Mouse (Mus musculus) layer of hippocampus, postnatal 36 days (tissue): ENCODE measurements at regions not wholly inside any gene's neighbourhood (a gene's known extent, or its start where the extent isn't known, plus 50 kb on each side); places are given as distances from the start of the nearest gene placed in this dataset.

ENCODE experiments used
- DNase-seq, 2 experiments: peaks; one replicate each; pipeline ENCODE4 v3.0.0; 2022

DNA sequence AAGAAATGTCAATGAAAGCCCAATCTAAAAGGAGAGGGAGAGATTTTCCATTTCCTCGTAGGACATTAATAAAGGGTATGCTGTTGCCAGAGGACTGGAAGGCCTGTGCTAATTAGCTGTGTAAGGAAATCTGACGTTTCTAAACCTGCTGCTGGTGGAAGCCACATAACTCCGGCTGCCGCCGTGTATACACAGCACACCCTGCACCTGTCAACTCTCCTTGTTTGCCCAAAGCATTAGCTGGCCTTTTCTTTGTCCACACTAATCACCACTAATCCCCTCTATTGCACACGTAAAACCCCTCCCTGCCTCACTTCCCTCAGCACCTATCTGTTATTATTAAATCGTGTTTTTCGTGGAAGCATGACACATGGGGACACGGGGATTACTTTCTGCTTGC is 108.7 kb downstream of the Gm10260 start:
- no peak for DNase-seq

DNA sequence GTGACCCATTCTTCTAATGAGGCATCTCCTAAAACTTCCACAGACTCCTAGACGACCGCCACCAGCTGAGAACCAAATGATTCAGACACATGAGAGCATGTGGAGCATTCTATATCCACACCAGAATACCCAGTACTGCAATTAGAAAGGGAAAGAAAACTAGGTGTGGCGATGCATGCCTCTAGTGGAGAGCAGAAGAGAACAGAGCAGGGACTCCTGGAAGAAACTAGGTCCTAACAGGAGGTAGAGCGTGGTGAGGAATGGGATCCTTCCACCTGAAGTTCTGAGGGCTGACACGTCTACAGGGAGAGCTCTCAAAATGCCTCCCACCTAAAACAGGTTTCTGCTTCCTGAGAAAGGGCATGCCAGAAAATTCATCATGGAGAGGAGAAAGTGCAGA is 109.3 kb downstream of the Gm10260 start:
- DNase-seq, result no peak

GRCm38 (mm10) chr13:97650191-97650590 is 110.2 kb downstream of the Gm10260 start:
- DNase-seq, result no peak

DNA sequence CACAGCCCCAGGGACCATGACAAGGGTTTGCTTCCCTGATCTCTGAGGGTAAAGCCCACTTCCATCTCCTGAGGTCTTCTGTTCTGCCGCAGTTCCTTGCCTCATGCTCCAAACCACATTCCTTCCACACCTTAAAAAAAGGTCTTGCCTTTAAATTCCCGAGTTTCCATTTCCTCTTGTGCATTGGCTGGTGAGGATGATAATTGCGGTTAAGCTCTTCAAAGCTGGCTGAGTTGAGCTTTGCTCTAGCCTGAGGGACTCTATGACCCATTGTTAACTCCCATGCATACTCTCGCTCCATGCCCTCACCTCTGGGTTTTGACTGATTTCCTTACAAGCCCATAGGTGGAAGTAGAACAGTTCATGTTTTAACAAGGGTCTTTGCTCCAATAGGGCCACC is 112.9 kb downstream of the Gm10260 start:
- no peak for DNase-seq

DNA sequence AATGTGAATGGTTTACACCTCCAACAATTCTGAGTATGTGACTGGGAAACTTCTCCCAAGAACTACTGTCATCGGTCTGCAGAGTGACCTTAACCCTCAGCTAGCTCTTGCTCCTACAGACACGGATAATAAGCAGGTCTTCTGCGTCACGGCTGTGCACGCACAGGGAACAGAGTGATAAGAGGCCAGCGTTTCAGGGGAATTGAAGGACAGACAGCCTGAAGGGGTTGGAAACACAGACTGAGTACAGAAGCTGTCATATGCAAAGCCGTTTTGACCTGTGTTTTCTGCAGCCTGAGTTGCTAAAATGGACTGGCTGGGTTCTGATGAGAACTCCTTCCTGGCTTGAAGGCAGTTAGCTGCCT is 114.4 kb downstream of the Gm10260 start:
- DNase-seq, result no peak

DNA sequence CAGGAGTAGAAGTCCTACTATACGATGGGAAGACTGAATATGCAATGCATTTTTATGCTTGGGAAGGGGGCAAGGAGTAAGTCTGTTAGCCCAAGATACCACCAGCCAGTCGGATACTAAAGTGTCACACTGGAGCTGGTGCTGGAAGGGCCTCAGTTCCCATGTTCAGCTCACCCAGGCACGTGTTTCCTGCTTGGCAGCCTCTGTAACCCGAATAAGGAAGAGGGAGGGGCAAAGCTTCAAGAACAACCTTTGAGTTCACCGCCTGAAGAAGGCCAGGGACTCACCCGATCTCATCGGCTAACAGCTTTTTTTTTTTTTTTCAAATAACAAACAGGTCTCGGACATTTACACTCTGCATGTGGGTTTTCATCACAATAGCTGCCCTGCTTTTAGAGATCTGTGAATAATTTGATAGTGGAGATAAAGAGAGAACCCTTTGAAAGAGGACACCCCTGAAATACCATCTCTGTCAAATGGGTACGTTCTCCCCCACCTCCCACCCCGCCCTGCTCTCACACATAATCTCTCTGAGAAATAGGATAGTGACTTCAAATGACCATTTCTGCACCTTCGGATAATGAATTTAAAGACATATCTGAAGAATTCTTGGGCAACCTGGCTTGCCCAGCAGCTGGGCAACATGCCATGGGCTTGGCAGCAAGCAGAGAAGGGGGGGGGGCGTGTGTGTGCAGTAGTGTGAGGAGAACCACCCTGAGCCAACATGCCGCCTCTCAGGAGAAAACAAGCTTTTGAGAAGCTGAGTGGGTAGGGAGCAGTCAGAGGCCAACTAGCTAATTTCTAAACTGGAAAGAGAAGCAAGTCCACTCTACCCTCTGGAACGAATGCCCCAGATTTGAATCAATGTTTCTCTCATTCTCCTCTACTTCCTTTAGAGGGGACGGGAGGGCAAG is 115.1 kb downstream of the Gm10260 start:
- no peak for DNase-seq

DNA sequence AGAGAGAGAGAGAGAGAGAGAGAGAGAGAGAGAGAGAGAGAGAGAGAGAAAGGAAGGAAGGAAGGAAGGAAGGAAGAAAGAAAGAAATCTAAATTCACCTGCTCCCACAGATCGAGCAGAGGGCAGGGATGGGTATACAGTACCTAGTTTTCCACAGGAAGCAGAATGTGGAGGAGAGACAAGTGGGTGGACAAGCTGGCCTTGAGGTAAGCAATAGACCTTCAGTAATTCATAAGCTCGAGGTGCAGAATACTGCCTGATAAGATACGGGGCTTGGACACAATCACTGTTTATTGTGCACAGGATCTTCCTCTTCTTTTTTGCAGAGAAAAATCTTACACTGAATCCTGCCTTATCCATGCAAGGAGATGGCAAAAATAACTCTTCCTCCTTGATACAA is 120.2 kb downstream of the Gm10260 start:
- no peak for DNase-seq

DNA sequence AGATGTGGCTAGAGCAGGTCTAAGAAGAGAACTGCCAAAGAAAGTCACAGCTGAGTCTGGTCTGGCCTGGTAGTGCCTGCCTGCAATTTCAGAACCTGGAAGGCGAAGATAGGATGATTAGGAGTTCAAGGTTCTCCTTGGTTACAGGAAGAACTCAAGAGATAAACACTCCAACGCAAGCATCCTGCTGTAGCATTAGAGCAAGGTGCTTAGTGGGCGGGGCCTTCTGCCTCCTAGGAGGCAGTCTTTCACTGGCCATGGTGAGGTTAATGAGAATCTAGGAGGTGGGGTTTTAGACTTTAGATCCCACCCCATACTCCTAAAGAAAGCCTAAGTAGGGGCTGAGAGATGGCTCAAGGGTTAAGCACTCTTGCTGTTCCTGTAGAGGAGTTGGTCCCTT is 120.8 kb downstream of the Gm10260 start:
- DNase-seq, result no peak

GRCm38 (mm10) chr13:97638457-97639088 is 121.9 kb downstream of the Gm10260 start:
- DNase-seq, result no peak

DNA sequence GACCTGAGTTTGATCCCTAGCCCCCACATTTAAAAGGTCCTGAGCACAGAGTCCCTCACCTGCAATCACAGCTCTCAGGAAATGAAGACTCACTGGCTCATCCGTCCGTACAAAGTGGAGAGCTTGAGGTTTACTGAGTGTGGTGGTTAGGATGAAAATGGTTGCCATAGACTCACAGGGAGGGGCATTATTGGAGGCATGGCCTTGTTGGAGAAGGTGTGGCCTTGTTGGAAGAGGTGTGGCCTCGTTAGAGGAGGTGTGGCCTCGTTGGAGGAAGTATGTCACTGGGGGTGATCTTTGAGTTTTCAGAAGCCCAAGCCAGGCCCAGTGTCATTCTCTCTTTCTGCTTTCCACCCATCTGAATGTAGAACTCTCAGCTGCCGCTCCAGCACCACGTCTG is 122.9 kb downstream of the Gm10260 start:
- DNase-seq, result no peak

DNA sequence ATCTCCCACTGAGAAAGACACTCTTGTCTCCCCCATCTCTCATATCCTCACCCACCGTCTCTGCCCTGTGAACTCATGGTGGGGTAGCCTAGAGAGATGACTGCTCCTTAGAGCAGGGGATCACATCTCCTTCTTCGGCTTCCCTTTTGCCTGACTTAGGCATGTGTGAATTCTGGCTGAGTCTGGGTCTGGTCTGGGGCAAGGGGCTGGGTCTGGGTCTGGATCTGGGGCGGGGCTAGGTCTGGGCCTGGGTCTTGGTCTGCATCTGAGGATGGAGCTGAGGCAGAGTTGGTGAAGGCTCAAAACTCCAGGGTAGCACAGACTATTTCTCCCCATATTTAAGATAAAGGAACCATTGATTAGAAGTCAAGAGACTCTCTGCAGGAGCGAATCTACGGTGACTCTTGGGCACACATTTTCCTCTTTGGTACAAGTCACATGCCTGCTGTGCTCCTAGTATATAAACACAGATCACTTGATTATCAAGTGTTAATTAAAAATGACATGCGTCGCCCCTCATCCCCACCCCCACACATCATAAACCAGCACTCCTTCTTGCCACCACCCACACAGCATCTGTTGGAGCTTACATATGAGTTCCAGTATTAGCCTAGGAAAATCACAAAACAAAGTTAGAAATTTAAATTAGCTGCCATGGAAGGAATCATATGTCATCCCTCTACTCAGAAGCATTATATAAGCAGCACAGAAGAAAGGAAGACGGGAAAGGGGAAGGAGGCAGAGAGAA is 126.2 kb downstream of the Gm10260 start:
- DNase-seq, result peak; percentile 65 to 69

DNA sequence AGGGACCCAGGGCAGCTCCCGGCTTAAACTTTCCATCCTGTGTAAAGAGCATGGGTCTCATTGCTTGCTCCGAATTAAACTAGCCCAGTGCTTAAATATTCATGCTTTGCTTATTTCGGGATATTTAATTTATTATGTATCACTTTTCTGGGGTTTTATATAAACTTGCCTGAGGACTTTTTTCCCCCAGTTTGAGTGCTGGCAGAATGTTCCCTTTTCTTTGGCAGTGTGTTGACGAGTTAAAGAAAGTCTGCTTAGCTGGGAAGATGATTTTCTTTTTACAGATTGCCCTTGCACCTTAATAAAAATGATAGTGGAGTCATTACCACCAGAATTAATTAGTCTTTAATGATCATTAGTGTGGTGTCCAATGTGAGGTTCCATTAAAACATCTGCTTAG is 126.9 kb downstream of the Gm10260 start:
- DNase-seq, result no peak

GRCm38 (mm10) chr13:97631872-97632402 is 128.5 kb downstream of the Gm10260 start:
- no peak for DNase-seq

GRCm38 (mm10) chr13:97630921-97631320 is 129.5 kb downstream of the Gm10260 start:
- no peak for DNase-seq

GRCm38 (mm10) chr13:97628608-97629007 is 131.8 kb downstream of the Gm10260 start:
- no peak for DNase-seq

DNA sequence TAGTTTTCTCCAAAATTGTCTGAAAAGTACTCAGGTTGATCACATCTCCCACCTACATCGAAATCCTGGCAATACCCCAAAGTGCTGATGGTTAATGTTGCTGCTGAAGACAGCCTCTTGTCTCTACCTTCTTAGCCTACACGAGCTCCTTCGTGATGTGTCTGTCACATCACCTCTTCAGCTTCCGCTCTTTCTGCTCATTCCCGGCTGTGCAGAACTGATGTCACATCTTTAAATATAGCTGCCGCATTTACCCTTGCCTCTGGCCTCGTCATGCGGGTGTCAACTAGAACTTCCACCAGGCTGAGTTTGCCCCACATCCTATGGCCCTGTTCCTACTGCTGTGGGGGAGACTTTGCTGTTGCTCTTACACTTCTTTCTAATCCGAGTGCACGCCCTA is 133.2 kb downstream of the Gm10260 start:
- no peak for DNase-seq

GRCm38 (mm10) chr13:97626786-97627185 is 133.6 kb downstream of the Gm10260 start:
- DNase-seq, result no peak

DNA sequence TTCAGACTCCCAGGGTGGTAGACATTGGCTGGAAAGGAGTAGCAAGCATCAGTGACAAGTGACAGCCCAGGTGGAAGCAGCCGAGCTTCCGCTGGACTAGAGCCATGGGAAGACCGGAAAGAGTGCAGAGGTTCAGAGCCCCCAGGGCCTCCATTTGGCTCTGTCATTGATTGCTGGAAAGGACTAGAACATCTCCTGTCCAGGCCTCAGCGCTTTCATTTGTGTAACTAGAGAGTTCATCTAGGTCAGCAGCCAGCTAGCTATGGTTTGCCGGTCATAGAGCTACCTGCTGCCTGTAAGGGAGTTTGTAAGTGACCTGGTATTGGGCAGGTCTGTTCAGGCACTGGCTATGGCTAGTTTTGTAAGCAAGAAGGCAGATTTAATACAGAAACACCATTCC is 134.3 kb downstream of the Gm10260 start:
- DNase-seq, result no peak

DNA sequence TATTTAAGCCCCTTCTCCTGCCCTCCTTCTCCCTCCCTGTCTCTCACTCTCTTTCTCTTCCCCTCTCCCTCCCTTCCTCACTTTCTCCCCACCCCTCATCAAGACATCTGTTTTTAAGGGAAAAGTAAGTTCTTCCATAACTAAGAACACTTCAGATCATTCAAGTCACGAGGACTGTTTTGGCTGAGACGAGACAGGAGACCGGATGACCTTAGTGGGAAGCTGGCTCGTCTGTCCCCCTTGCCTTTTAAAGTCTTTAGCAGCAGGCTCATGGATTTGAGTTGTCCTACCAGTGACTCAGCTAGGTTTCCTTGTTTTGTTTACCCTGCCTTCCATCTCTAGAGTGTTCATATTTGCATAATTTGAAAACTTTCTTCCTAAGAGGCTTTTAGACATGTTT is 135.0 kb downstream of the Gm10260 start:
- DNase-seq, result no peak

- no peak for DNase-seq
Measured at GRCm38 (mm10) chr13:97618190-97618586, 142.2 kb downstream of the Gm10260 start.

GRCm38 (mm10) chr13:97617511-97618189 is 142.8 kb downstream of the Gm10260 start:
- DNase-seq, result no peak

DNA sequence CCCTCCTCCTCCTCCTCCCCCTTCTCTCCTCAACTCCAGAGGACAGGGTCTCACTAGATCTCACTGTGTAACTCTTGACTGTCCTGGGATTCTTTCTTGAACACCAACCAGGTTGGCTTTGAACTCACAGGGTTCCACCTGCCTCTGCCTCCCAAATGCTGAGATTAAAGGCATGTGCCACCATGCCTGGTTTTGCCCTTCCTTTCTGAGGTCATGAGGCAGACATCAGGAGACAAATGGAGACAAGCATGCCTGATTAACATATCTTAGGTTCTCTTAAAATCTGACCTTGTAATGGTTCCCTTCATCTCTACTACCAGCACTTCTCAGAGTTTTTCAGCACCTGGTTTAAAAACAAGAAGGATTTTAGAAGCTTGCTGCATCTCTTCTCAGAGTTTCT is 143.5 kb downstream of the Gm10260 start:
- DNase-seq, result no peak
